Comparison of ENCODE assay signal across 8 mouse cellular contexts in the genomic region with DNA sequence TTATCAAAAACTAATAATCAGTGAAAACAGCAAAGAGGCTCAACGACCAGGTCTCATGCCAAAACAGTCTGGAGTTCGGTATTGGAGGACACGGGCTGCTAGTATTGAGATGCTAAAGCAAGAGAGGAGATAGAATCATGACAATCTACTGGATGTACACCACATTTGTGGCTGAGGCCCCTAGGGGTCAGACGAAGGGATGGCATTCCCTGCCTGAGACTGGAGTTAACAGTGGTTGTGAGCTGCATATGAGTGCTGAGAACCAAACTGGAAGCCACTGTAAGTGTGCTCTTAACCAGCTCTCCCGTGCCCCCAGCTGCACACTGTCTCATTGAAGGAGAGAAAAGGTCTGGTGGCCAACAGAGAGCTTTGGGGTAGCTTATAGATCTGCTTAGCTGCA. TPM values are rescaled to one million over a fixed set of nuclear protein-coding genes. Genes with fewer than 3 reads are reported as not detected.
DNase-seq lines count a peak whose midpoint lies in the region; ATAC-seq lines count a peak whose summit lies in the region.

No protein-coding gene starts in this region.

- WGBS in limb, embryonic 10.5 days = 72% methylated on average over 5 of the region's 5 CpGs
- WGBS in neural tube, embryonic 12.5 days = 84% methylated on average over 5 of the region's 5 CpGs

- H3K9me3 ChIP-seq in limb, embryonic 10.5 days (replicated peaks) = no peaks in the 10 kb centered on the region
- no peaks in the 10 kb centered on the region for H3K9me3 ChIP-seq in neural tube, embryonic 12.5 days

- no peak for ATAC-seq in neural tube, embryonic 12.5 days (ENCODE audit: low FRiP score, low read depth)

- DNase-seq in frontal cortex, postnatal 10 days (ENCODE audit: low spot score in 2 of 2) = peak; percentile 7 to 12
- DNase-seq in frontal cortex, postnatal 25 days (ENCODE audit: low spot score in 2 of 2) = no peak
- peak; percentile 66 for DNase-seq in A20 (ENCODE audit: low read depth, low spot score)
- peak; percentile 33 for DNase-seq in embryo, embryonic 9.5 days (ENCODE audit: extremely low spot score)
- DNase-seq in limb, embryonic 10.5 days (ENCODE audit: low spot score) = peak; percentile 37
- no peak for DNase-seq in frontal cortex, postnatal 36 days (ENCODE audit: low spot score in 2 of 2)
- no peak for DNase-seq in gastrocnemius, postnatal 10 days

- no peaks in the 10 kb centered on the region for H3K27me3 ChIP-seq in limb, embryonic 10.5 days (ENCODE audit: low read depth, poor library complexity, severe bottlenecking)
- no peaks in the 10 kb centered on the region for H3K27me3 ChIP-seq in neural tube, embryonic 12.5 days (replicated peaks)

- H3K4me3 ChIP-seq in limb, embryonic 10.5 days = peak overlapping the region; percentile 84
- H3K4me3 ChIP-seq in neural tube, embryonic 12.5 days = peak overlapping the region; percentile 38; the same call in 1 of the 2 replicates

- H3K9ac ChIP-seq in neural tube, embryonic 12.5 days = no peak overlapping the region

- peaks cover 14% of the 10 kb centered on the region for H3K4me1 ChIP-seq in limb, embryonic 10.5 days
- H3K4me1 ChIP-seq in neural tube, embryonic 12.5 days = peaks cover 6% of the 10 kb centered on the region; the same call in 1 of the 2 replicates

- H3K27ac ChIP-seq in limb, embryonic 10.5 days = peak overlapping the region; percentile 97
- no peak overlapping the region for H3K27ac ChIP-seq in neural tube, embryonic 12.5 days

- no peaks in the 10 kb centered on the region for H3K36me3 ChIP-seq in limb, embryonic 10.5 days
- no peaks in the 10 kb centered on the region for H3K36me3 ChIP-seq in neural tube, embryonic 12.5 days

- peak overlapping the region; percentile 80 for H3K4me2 ChIP-seq in neural tube, embryonic 12.5 days (replicated peaks)

RNA-seq across cellular contexts. Expression of a gene that starts 0.9 kb away (rescaled TPM):
- polyA plus RNA-seq in limb, embryonic 10.5 days (2016; fragmentation: Nextera tagmentation; extraction: Ambion mirVana) = 24.2 and 24.9 TPM in 2 replicates
- 29.4 and 30.9 TPM in 2 replicates for polyA plus RNA-seq in neural tube, embryonic 12.5 days (2016; fragmentation: Nextera tagmentation; extraction: Ambion mirVana)
- total RNA-seq in gastrocnemius, postnatal 10 days (2021) = 10 to 100 TPM; 49.4 to 65.1 TPM

RNA-seq across cellular contexts. Expression of a gene that starts 43.8 kb away (rescaled TPM):
- polyA plus RNA-seq in limb, embryonic 10.5 days (2016; fragmentation: Nextera tagmentation; extraction: Ambion mirVana) = 2.7 and 3.5 TPM in 2 replicates
- polyA plus RNA-seq in neural tube, embryonic 12.5 days (2016; fragmentation: Nextera tagmentation; extraction: Ambion mirVana) = 18.6 and 22.7 TPM in 2 replicates
- total RNA-seq in gastrocnemius, postnatal 10 days (2021) = 10 to 100 TPM in 1 of 2 experiments, 1 to 10 TPM in 1; 9.8 to 10.3 TPM

Comparison
In these comparisons a context has a peak if more than half of its experiments do, and no peak if none do; other contexts are left out.
1. DNase-seq: peak in frontal cortex, postnatal 10 days (2 of 2), A20 (single experiment), embryo, embryonic 9.5 days (single experiment) and limb, embryonic 10.5 days (single experiment); none in frontal cortex, postnatal 25 days (0 of 2), frontal cortex, postnatal 36 days (0 of 2) and gastrocnemius, postnatal 10 days (single experiment).